Mouse (Mus musculus) liver, embryonic 13.5 days (tissue): Measurements from ENCODE around the gene Klk1b8. TPM values are rescaled to one million over a fixed set of nuclear protein-coding genes. Genes with fewer than 3 reads are reported as not detected.

Source experiments
- ATAC-seq: fragments of 200-750 bp; cut with Nextera tagmentation; 2 replicates; pipeline ENCODE4 v1.8.0; 2017; ENCODE audit warnings: low read depth, mild to moderate bottlenecking, moderate number of reproducible peaks, moderate library complexity
- DNase-seq: peaks from one replicate; pipeline ENCODE4 v3.0.0; 2022
- H3K27ac ChIP-seq: fragments of 300-500 bp; sonication (generic); 2 replicates; pipeline ENCODE4 v1.5.1; 2015; ENCODE audit warnings: moderate library complexity, mild to moderate bottlenecking, inconsistent platforms
- H3K27me3 ChIP-seq: fragments of 300-500 bp; sonication (generic); 2 replicates; pipeline ENCODE4 v1.6.1; 2015; ENCODE audit warnings: mild to moderate bottlenecking, inconsistent platforms
- H3K36me3 ChIP-seq: fragments of 300-500 bp; sonication (generic); 2 replicates; pipeline ENCODE4 v1.6.1; 2015; ENCODE audit warnings: mild to moderate bottlenecking, inconsistent platforms
- H3K4me1 ChIP-seq: fragments of 300-500 bp; sonication (generic); replicated peaks from 2 replicates; pipeline ENCODE4 v1.6.1; 2015; ENCODE audit warnings: inconsistent platforms
- H3K4me2 ChIP-seq: fragments of 300-500 bp; sonication (generic); 2 replicates; pipeline ENCODE4 v1.6.1; 2015; ENCODE audit warnings: inconsistent platforms, mild to moderate bottlenecking, moderate library complexity
- H3K4me3 ChIP-seq: fragments of 300-500 bp; sonication (generic); replicated peaks from 2 replicates; pipeline ENCODE4 v1.5.1; 2015; ENCODE audit warnings: mild to moderate bottlenecking, inconsistent platforms
- H3K9ac ChIP-seq: fragments of 300-500 bp; sonication (generic); 2 replicates; pipeline ENCODE4 v1.6.1; 2015; ENCODE audit warnings: mild to moderate bottlenecking, inconsistent platforms
- H3K9me3 ChIP-seq: fragments of 300-500 bp; sonication (generic); replicated peaks from 2 replicates; pipeline ENCODE4 v1.6.1; 2016; ENCODE audit warnings: inconsistent platforms
- WGBS: fragments of 180-500 bp; shearing (Covaris S2); methylation state at CpG from one replicate; pipeline ENCODE4 v1.1.7; 2015; ENCODE audit not compliant: insufficient replicate concordance; 5-methylcytosine and 5-hydroxymethylcytosine counted together
- polyA plus RNA-seq: library from polyadenylated mRNA; unstranded; fragments of >200 nt; fragmentation: Nextera tagmentation; extraction: Ambion mirVana; gene quantifications from 2 replicates; pipeline ENCODE4 v1.2.1, GENCODE M21; 2015

The Klk1b8 gene
- polyA plus RNA-seq, result not detected in 2 replicates

DNA sequence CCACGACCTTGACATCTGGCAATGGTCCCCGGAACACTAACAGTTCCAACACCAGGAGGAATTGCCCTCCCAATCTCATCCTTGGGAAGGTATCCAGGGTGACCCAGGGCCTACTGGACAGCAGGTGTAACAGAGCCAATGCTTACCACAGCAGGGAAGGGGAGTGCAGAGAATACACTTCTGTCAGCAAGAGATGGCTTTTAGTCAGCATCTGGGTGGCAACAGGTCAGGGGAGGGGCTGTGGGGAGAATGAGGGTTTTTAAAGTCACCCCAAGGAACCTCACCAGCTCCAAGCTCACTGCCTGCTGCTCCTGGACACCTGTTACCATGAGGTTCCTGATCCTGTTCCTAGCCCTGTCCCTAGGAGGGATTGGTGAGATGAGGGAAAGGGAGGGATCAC is at the start of gene Klk1b8:
Gene Klk1b8, plus strand, starts transcription at position 301 of the 400 bp plus-strand sequence.
- no peak for DNase-seq
- Histone ChIP-seq H3K4me2 (no peak within 1 kb of the TSS), H3K36me3 (no peaks in the 10 kb centered on the region), H3K4me3 (no peak within 1 kb of the TSS), H3K27ac (no peak within 1 kb of the TSS), H3K9me3 (no peaks in the 10 kb centered on the region), H3K4me1 (no peaks in the 10 kb centered on the region), H3K27me3 (no peaks in the 10 kb centered on the region), H3K9ac (no peak within 1 kb of the TSS)
- no peak for ATAC-seq
- WGBS, result 43% methylated on average over 2 of the region's 2 CpGs

DNA sequence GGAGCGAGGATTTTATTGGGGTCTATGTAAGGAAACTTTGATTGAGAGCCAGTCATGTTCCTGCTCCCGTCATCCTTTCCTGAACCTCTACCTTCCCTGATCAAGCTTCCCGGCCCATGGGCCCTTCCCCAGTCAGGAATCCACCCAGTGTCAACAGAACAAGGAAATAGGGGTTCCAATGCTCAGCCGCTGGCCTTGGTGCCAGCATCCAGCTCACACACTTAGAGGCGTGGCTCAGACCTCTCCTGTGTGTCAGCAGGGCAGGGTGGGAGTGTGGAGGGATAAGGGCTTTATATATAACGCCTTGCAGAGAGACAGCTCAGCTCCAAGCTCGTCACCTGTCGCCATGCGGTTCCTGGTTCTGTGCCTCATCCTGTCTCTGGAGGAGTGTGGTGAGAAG is 35.6 kb upstream of the Klk1b8 start:
- Histone ChIP-seq H3K4me3 (no peak overlapping the region), H3K27ac (no peak overlapping the region), H3K9me3 (no peaks in the 10 kb centered on the region), H3K27me3 (no peaks in the 10 kb centered on the region), H3K36me3 (no peaks in the 10 kb centered on the region), H3K4me2 (no peak overlapping the region), H3K9ac (no peak overlapping the region), H3K4me1 (no peaks in the 10 kb centered on the region)
- 49% methylated on average over 9 of the region's 9 CpGs for WGBS
- no peak for ATAC-seq
- no peak for DNase-seq

DNA sequence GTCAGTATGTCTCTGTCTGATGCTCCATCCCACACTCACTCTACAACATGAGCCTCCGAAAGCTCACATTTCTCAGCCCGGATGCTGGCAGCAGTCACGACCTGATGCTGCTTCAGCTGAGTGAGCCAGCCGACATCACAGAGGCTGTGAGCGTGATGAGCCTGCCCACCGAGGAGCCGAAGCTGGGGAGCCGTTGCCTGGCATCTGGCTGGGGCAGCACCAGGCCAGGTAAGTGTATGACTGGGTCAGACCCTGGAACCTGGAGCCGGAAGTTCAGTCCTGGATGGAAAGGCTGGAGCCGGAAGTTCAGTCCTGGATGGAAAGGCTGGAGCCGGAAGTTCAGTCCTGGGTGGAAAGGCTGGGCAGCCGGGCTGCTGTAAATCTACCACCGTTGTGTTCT is 32.0 kb upstream of the Klk1b8 start:
- DNase-seq, result no peak
- ATAC-seq, result no peak
- Histone ChIP-seq H3K4me1 (no peaks in the 10 kb centered on the region), H3K9me3 (no peaks in the 10 kb centered on the region), H3K4me3 (no peak overlapping the region), H3K9ac (no peak overlapping the region), H3K4me2 (no peak overlapping the region), H3K27me3 (no peaks in the 10 kb centered on the region), H3K36me3 (no peaks in the 10 kb centered on the region), H3K27ac (no peak overlapping the region)
- 73% methylated on average over 13 of the region's 13 CpGs for WGBS

DNA sequence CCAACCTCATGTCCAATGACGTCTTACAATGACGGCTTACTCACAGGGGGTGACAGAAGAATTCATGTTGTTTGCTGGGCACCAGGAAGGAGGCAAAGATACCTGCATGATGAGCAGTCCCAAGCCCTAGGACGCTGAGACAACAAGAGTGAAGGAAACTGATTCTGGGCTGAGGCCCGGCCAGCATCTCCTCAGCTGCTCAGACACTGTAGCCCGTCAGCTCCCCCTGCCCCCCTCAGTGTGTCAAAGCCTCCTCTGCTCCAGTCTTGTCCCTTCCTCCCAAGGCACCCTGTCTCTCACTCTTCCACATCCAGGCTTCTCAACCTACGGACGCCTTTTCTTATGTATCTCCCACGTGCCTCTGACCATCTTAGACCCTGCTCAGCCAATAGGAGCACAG is 31.6 kb upstream of the Klk1b8 start:
- DNase-seq, result no peak
- no peaks in the 10 kb centered on the region for H3K9me3 ChIP-seq
- no peak overlapping the region for H3K27ac ChIP-seq
- WGBS, result 61% methylated on average over 8 of the region's 8 CpGs
- H3K4me2 ChIP-seq, result no peak overlapping the region
- ATAC-seq, result no peak
- H3K36me3 ChIP-seq, result no peaks in the 10 kb centered on the region
- no peak overlapping the region for H3K4me3 ChIP-seq
- H3K27me3 ChIP-seq, result no peaks in the 10 kb centered on the region
- no peaks in the 10 kb centered on the region for H3K4me1 ChIP-seq
- H3K9ac ChIP-seq, result no peak overlapping the region

DNA sequence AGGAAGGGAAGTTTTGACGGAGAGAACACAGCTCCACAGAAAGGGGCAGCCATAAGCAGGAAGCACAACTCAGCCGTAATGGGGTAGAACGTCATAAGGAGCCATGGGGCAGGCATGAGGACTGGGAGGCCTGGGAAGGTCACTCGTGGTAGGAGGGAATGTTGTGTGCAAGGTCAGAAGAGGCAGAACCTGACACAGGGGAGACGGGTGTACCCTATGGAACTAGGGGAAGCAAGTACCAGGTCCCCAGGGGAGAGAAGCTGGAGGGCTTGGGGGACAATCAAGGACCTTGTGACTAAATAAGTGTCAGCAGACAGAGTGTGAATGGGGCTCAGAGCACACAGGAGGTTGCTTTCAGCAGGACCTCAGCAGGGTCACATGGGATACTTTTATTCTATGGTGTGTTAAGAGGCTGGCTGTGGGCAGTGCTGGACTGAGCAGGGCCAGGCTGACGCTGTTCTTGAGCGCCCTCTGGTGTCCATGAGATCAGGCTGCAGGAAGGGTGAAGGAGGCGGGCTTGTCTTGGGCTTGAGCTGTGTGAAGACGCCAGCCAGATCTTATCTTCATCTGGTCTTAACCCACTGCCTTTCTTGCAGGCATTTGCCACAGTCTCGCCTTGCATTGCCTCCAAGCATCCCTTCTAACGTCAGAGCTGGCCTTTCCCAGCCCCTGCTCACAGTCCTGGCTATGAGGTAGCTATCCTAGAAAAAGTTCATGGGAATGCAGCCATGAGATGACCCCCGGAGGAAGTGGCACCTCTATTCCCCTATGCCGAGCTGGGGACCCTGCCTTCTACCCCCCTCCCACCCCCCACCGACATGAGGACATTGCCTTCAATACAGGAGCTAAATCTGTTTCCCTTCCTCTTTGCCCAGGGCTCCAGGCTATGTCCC is 30.7 kb upstream of the Klk1b8 start:
- Histone ChIP-seq H3K4me2 (no peak overlapping the region), H3K4me3 (no peak overlapping the region), H3K27me3 (no peaks in the 10 kb centered on the region), H3K4me1 (no peaks in the 10 kb centered on the region), H3K9me3 (no peaks in the 10 kb centered on the region), H3K36me3 (no peaks in the 10 kb centered on the region), H3K9ac (no peak overlapping the region), H3K27ac (no peak overlapping the region)
- WGBS, result 19% methylated on average over 14 of the region's 14 CpGs
- peak; percentile 68; the same call in 1 of the 2 replicates for ATAC-seq
- peak; percentile 23 for DNase-seq

DNA sequence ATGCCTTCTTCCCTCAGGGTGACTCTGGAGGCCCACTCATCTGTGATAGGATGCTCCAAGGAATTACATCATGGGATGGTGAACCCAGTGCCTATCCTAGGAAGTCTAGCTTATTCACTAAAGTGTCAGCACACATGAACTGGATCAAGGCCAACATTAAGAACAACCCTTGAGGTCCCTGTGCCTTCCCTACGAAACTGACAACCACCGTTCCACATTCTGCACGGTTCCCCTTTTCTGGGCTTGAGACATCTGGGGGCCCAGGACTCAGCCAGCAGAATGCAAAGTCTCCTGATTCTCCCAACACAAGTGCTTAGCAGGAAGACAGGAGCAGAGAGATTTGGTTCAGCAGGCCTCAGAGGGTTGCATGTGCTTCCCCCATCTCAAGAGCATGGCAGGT is 29.9 kb upstream of the Klk1b8 start:
- DNase-seq (no peak), ATAC-seq (no peak)
- Histone ChIP-seq H3K9me3 (no peaks in the 10 kb centered on the region), H3K27ac (no peak overlapping the region), H3K4me2 (no peak overlapping the region), H3K27me3 (no peaks in the 10 kb centered on the region), H3K4me1 (no peaks in the 10 kb centered on the region), H3K9ac (no peak overlapping the region), H3K36me3 (no peaks in the 10 kb centered on the region), H3K4me3 (no peak overlapping the region)
- WGBS, result 31% methylated on average over 3 of the region's 3 CpGs

DNA sequence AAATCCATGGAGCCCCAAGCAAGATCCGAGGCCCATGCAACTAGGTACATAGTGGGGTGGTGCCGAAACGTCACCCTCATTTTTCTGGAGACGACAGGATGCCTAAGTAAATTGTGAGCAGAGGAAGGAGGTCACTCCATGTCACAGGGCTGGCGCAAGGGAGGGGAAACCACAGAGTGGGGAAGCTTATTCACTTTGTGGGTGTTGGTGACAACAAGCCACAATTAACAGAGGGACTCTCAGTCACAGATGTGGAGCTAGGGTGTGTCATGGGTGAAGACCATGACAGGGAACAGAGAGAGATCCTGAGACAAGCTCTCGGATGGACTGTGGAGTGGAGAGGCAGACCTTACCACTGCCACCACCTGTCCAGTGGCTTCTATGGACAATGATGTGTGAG is 29.4 kb upstream of the Klk1b8 start:
- Histone ChIP-seq H3K36me3 (no peaks in the 10 kb centered on the region), H3K4me1 (no peaks in the 10 kb centered on the region)

DNA sequence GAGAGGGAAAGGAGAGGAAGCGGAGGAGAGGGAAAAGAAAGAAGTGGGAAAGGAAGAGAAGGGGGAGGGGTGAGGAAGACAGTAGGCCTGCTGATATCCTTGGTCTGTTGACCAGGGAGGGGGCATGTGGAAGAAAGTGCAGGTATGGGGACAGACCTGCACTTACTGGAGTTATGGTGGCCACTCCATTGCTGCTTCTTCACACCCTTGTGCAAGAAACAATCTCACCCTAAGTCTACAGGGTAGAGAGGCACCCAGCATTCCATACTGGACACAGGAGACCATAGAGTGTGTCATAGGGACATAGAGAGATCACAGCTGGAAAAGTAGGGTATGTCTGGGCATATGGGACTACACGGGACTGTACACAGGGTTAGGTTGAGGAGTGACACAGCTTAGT is 28.5 kb upstream of the Klk1b8 start:
- Histone ChIP-seq H3K4me2 (no peak overlapping the region), H3K4me3 (no peak overlapping the region), H3K9me3 (no peaks in the 10 kb centered on the region), H3K36me3 (no peaks in the 10 kb centered on the region), H3K27ac (no peak overlapping the region), H3K27me3 (no peaks in the 10 kb centered on the region), H3K9ac (no peak overlapping the region), H3K4me1 (no peaks in the 10 kb centered on the region)
- ATAC-seq (no peak), DNase-seq (no peak)
- WGBS, result 53% methylated on average over 2 of the region's 2 CpGs

More for the DNA sequence above, 29.4 kb upstream of the Klk1b8 start:
- WGBS, result 50% methylated on average over 6 of the region's 6 CpGs
- Histone ChIP-seq H3K9me3 (no peaks in the 10 kb centered on the region), H3K4me3 (no peak overlapping the region), H3K4me2 (no peak overlapping the region), H3K9ac (no peak overlapping the region), H3K27ac (no peak overlapping the region), H3K27me3 (no peaks in the 10 kb centered on the region)
- ATAC-seq (no peak), DNase-seq (no peak)

DNA sequence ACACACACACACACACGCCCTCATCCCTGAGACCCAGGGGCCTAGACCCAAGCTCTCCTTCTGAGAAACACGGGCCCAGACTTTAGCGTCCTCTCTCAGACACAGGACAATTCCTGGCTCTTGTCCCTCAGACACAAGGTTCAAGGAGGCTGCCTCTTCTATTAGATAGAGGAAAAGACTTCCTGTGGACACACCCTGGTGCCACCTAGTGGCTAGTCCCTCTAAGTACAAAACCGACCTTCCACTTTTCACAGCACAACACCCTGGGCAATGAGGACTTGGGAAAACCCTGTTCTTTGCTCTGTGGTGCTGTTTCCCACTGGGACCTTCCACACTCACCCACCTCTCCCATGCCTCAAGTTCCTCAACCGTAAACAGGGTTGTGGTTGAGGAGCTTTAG is 24.5 kb upstream of the Klk1b8 start:
- Histone ChIP-seq H3K9me3 (no peaks in the 10 kb centered on the region), H3K4me1 (no peaks in the 10 kb centered on the region), H3K27me3 (no peaks in the 10 kb centered on the region), H3K27ac (no peak overlapping the region), H3K9ac (no peak overlapping the region), H3K36me3 (no peaks in the 10 kb centered on the region), H3K4me3 (no peak overlapping the region), H3K4me2 (no peak overlapping the region)
- DNase-seq, result no peak
- ATAC-seq, result no peak
- 45% methylated on average over 5 of the region's 5 CpGs for WGBS

DNA sequence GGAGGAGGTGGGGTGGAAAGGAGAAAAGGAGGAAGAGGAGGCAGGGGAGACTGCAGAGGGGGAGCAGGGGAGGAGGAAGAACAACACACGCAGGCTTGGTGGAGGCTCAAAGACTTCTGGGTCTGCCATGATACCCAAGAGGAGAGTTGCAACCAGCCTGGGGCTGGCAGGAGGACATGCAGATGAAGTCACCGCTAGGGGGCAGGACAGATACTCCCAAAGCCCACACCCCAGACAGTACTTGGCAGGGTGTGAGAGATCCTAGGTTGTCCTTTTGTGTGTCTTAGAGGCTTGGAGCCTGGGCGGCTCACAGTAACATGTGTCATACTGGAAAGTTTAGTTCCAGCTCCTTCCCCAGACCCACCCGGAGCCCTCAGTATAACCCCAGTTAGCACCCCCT is 21.9 kb upstream of the Klk1b8 start:
- Histone ChIP-seq H3K4me1 (no peaks in the 10 kb centered on the region), H3K4me3 (no peak overlapping the region), H3K27ac (no peak overlapping the region), H3K4me2 (no peak overlapping the region), H3K9ac (no peak overlapping the region), H3K36me3 (no peaks in the 10 kb centered on the region), H3K27me3 (no peaks in the 10 kb centered on the region), H3K9me3 (no peaks in the 10 kb centered on the region)
- DNase-seq (no peak), ATAC-seq (no peak)
- 44% methylated on average over 4 of the region's 4 CpGs for WGBS

DNA sequence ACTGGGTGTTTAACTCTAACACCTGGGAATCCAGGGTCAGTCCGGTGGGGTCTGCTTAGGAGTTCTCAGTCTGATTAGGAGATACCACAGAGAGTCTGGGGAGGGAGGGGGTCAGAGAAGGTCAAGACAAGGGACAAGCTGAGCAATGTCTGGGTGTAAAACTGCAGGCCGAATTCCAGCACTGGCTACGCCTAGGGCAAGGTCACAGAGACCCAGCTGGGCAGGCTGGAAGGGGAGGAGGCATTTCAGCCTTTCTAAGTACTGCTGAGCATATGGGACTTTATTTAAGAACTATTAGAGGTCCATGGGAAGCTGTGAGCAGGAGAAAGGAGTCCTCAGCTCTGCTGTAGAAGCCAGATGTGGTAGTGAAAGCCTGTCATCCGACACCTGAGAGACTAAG is 18.1 kb upstream of the Klk1b8 start:
- Histone ChIP-seq H3K27ac (no peak overlapping the region), H3K4me3 (no peak overlapping the region), H3K4me2 (no peak overlapping the region), H3K36me3 (no peaks in the 10 kb centered on the region), H3K9ac (no peak overlapping the region), H3K4me1 (no peaks in the 10 kb centered on the region), H3K27me3 (no peaks in the 10 kb centered on the region), H3K9me3 (no peaks in the 10 kb centered on the region)
- ATAC-seq (no peak), DNase-seq (no peak)
- WGBS, result 36% methylated on average over 4 of the region's 4 CpGs

DNA sequence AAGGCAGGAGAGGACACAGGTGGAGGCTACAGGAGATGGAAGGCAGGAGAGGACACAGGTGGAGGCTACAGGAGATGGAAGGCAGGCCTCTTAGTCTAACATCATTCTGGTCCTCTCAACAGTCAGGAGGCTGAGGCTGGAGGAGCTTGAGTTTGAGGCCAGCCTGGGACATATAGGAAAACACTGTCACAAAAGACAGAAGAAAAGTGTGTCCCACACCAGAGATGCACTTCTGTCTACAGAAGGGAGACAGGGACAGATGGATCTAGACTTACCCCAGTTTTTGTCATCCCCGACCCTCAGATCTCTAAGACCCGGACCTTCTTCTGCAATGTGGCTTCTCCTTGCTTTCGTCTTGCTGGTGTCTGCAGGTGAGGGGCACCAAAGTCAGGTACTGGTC is 17.0 kb upstream of the Klk1b8 start, which contains the start of gene Klk15:
Gene Klk15, plus strand, starts transcription at position 301 of the 400 bp plus-strand sequence.
- H3K9ac ChIP-seq, result no peak within 1 kb of the TSS
- H3K4me3 ChIP-seq, result no peak within 1 kb of the TSS
- no peak for ATAC-seq
- H3K9me3 ChIP-seq, result no peaks in the 10 kb centered on the region
- H3K27me3 ChIP-seq, result no peaks in the 10 kb centered on the region
- H3K27ac ChIP-seq, result no peak within 1 kb of the TSS
- WGBS, result 65% methylated on average over 3 of the region's 3 CpGs
- DNase-seq, result no peak
- no peak within 1 kb of the TSS for H3K4me2 ChIP-seq
- H3K4me1 ChIP-seq, result no peaks in the 10 kb centered on the region
- no peaks in the 10 kb centered on the region for H3K36me3 ChIP-seq
